Mouse (Mus musculus): ENCODE data around the gene Fndc3b.

- TF ChIP-seq POLR2A (IDR thresholded peaks at IDR 0.05; ENCODE audit: control insufficient read depth, low read depth, low read length) (no peak), CTCF (IDR thresholded peaks at IDR 0.05; ENCODE audit: control insufficient read depth, insufficient read depth, insufficient replicate concordance, low read depth, low read length) (no peak)
Observed at GRCm38 (mm10) chr3:27600645-27601044, 110.5 kb downstream of the Fndc3b start.
